Mouse (Mus musculus) lung, postnatal 14 days (tissue): ENCODE measurements at regions not wholly inside any gene's neighbourhood (a gene's known extent, or its start where the extent isn't known, plus 50 kb on each side); places are given as distances from the start of the nearest gene placed in this dataset.

Experiments
- DNase-seq: peaks from one replicate; pipeline ENCODE4 v3.0.0; 2021

GRCm38 (mm10) chr14:105397467-105397866 is 139.1 kb downstream of the Ndfip2 start:
- DNase-seq, result peak; percentile 85

GRCm38 (mm10) chr14:105392079-105392813 is 133.9 kb downstream of the Ndfip2 start:
- no peak for DNase-seq

- no peak for DNase-seq
Observed at GRCm38 (mm10) chr14:105391430-105391829, 133.1 kb downstream of the Ndfip2 start.

- no peak for DNase-seq
Observed at GRCm38 (mm10) chr14:105385119-105385518, 126.7 kb downstream of the Ndfip2 start.

- no peak for DNase-seq
Observed at GRCm38 (mm10) chr14:105383382-105383781, 125.0 kb downstream of the Ndfip2 start.

- DNase-seq, result no peak
Observed at GRCm38 (mm10) chr14:105380101-105380500, 121.7 kb downstream of the Ndfip2 start.

- DNase-seq, result peak; percentile 5
Observed at GRCm38 (mm10) chr14:105377770-105378169, 119.4 kb downstream of the Ndfip2 start.

- DNase-seq, result no peak
Observed at GRCm38 (mm10) chr14:105377035-105377621, 118.8 kb downstream of the Ndfip2 start.

GRCm38 (mm10) chr14:105369637-105370435 is 111.5 kb downstream of the Ndfip2 start:
- no peak for DNase-seq

GRCm38 (mm10) chr14:105360530-105360929 is 102.2 kb downstream of the Ndfip2 start:
- peak; percentile 17 for DNase-seq

GRCm38 (mm10) chr14:105359829-105360228 is 101.5 kb downstream of the Ndfip2 start:
- DNase-seq, result no peak
